8 mouse cellular contexts compared by ENCODE assay signal in genomic region chr16:42914457-42915085, GRCm38 (mm10). TPM values are rescaled to one million over a fixed set of nuclear protein-coding genes. Genes with fewer than 3 reads are reported as not detected.
DNase-seq lines count a peak whose midpoint lies in the region; ATAC-seq and TF ChIP-seq lines count a peak whose summit lies in the region.

No protein-coding gene starts in this region.

- no peak for TF ChIP-seq EP300 in ES-Bruce4 (IDR thresholded peaks at IDR 0.05; ENCODE audit: insufficient read depth, low read depth, low read length)

- ATAC-seq in forebrain, postnatal 0 days = peak; percentile 91
- peak; percentile 92 for ATAC-seq in midbrain, embryonic 16.5 days

- no peak overlapping the region for H3K9ac ChIP-seq in ES-Bruce4 (ENCODE audit: low read depth, poor library complexity, severe bottlenecking)
- H3K9ac ChIP-seq in forebrain, postnatal 0 days = no peak overlapping the region
- no peak overlapping the region for H3K9ac ChIP-seq in midbrain, embryonic 16.5 days (ENCODE audit: low read depth, low read length)

- no peaks in the 10 kb centered on the region for H3K9me3 ChIP-seq in ES-Bruce4 (replicated peaks; ENCODE audit: control insufficient read depth, insufficient read depth, low read length, poor library complexity, severe bottlenecking)
- no peaks in the 10 kb centered on the region for H3K9me3 ChIP-seq in forebrain, postnatal 0 days (ENCODE audit: low read length)
- H3K9me3 ChIP-seq in midbrain, embryonic 16.5 days (replicated peaks; ENCODE audit: control insufficient read depth, low read length, poor library complexity, severe bottlenecking) = no peaks in the 10 kb centered on the region

- no peak overlapping the region for H3K4me3 ChIP-seq in ES-Bruce4 (ENCODE audit: low read depth, low read length)
- H3K4me3 ChIP-seq in forebrain, postnatal 0 days (ENCODE audit: low read depth, low read length) = no peak overlapping the region
- H3K4me3 ChIP-seq in kidney, adult 2 months (ENCODE audit: insufficient read depth, low read depth, low read length) = no peak overlapping the region
- no peak overlapping the region for H3K4me3 ChIP-seq in midbrain, embryonic 16.5 days (ENCODE audit: low read depth, low read length)

- H3K27ac ChIP-seq in ES-Bruce4 (ENCODE audit: insufficient read depth, low read length) = no peak overlapping the region
- H3K27ac ChIP-seq in forebrain, postnatal 0 days (ENCODE audit: low read depth, low read length) = 0 out of 2 replicates have a peak overlapping the region, but pooled peaks have one; percentile 1
- no peak overlapping the region for H3K27ac ChIP-seq in kidney, adult 2 months (ENCODE audit: insufficient read depth, low read depth, low read length)
- no peak overlapping the region for H3K27ac ChIP-seq in midbrain, embryonic 16.5 days (ENCODE audit: low read length)

- peak; percentile 10 for TF ChIP-seq CTCF in ES-Bruce4 (IDR thresholded peaks at IDR 0.05; ENCODE audit: low read depth, low read length)
- TF ChIP-seq CTCF in forebrain, postnatal 0 days (IDR thresholded peaks at IDR 0.05; ENCODE audit: low read depth) = peak; percentile 63
- peak; percentile 53 for TF ChIP-seq CTCF in kidney, adult 2 months (conservative IDR thresholded peaks at IDR 0.05; ENCODE audit: insufficient read depth, insufficient read length, low read depth, low read length)

- H3K36me3 ChIP-seq in ES-Bruce4 (ENCODE audit: control insufficient read depth, insufficient read depth, low read length, poor library complexity, severe bottlenecking) = no peaks in the 10 kb centered on the region
- no peaks in the 10 kb centered on the region for H3K36me3 ChIP-seq in forebrain, postnatal 0 days (ENCODE audit: insufficient read depth)
- H3K36me3 ChIP-seq in kidney, adult 2 months (ENCODE audit: control insufficient read depth, insufficient read depth, low read length) = no peaks in the 10 kb centered on the region
- no peaks in the 10 kb centered on the region for H3K36me3 ChIP-seq in midbrain, embryonic 16.5 days (ENCODE audit: control insufficient read depth, insufficient read depth, low read length)

- 28% methylated on average over 8 of the region's 8 CpGs for WGBS in forebrain, postnatal 0 days
- 41% methylated on average over 8 of the region's 8 CpGs for WGBS in kidney, adult 2 months
- 38% methylated on average over 8 of the region's 8 CpGs for WGBS in midbrain, embryonic 16.5 days

- H3K27me3 ChIP-seq in ES-Bruce4 (ENCODE audit: control insufficient read depth, insufficient read depth, low read length, poor library complexity, severe bottlenecking) = no peaks in the 10 kb centered on the region
- no peaks in the 10 kb centered on the region for H3K27me3 ChIP-seq in forebrain, postnatal 0 days (ENCODE audit: insufficient read depth, low read length)
- H3K27me3 ChIP-seq in kidney, adult 2 months (replicated peaks; ENCODE audit: control insufficient read depth, insufficient read depth, low read length) = no peaks in the 10 kb centered on the region
- H3K27me3 ChIP-seq in midbrain, embryonic 16.5 days (ENCODE audit: control insufficient read depth, insufficient read depth, low read depth, low read length) = no peaks in the 10 kb centered on the region

- intact Hi-C loops in left cerebral cortex, postnatal 4 days (cut with DNase I) = loop anchor here (10.0 kb wide), 1 partner anchor 740 kb away; no protein-coding TSS in a partner anchor

- peak; percentile 71 for DNase-seq in A20 (ENCODE audit: low read depth, low spot score)
- peak; percentile 8 for DNase-seq in c-Kit-positive CD71-positive TER-119-positive erythroid progenitor cells, embryonic 14.5 days (ENCODE audit: low spot score)
- peak; percentile 74 for DNase-seq in forebrain, postnatal 0 days
- DNase-seq in kidney, adult 2 months = peak; percentile 72
- DNase-seq in left cerebral cortex, postnatal 4 days = peak; percentile 66
- DNase-seq in thymus, postnatal 36 days = peak; percentile 27 to 43

- TF ChIP-seq POLR2A in ES-Bruce4 (IDR thresholded peaks at IDR 0.05; ENCODE audit: insufficient read depth, low read length) = no peak
- no peak for TF ChIP-seq POLR2A in kidney, adult 2 months (IDR thresholded peaks at IDR 0.05; ENCODE audit: low read depth, low read length)

- no peaks in the 10 kb centered on the region for H3K4me1 ChIP-seq in ES-Bruce4 (ENCODE audit: control insufficient read depth, insufficient read depth, low read length)
- H3K4me1 ChIP-seq in forebrain, postnatal 0 days (ENCODE audit: insufficient read depth) = 0 out of 2 replicates have a peak, but pooled peaks cover 2% of the 10 kb centered on the region
- H3K4me1 ChIP-seq in kidney, adult 2 months (ENCODE audit: control insufficient read depth, insufficient read depth, low read length) = peaks cover 23% of the 10 kb centered on the region
- peaks cover 3% of the 10 kb centered on the region; the same call in 1 of the 2 replicates for H3K4me1 ChIP-seq in midbrain, embryonic 16.5 days (ENCODE audit: control insufficient read depth, insufficient read depth, low read length)

- no peak overlapping the region for H3K4me2 ChIP-seq in forebrain, postnatal 0 days (ENCODE audit: low read depth)
- no peak overlapping the region for H3K4me2 ChIP-seq in midbrain, embryonic 16.5 days (ENCODE audit: low read length)

RNA-seq across cellular contexts. Expression of gene Zbtb20, which starts 38.9 kb away (rescaled TPM):
- 7.9 and 9.9 TPM in 2 replicates for polyA plus RNA-seq in ES-Bruce4 (2011; ENCODE audit: insufficient read depth, insufficient read length, low read depth, missing spikeins)
- 38.5 and 63.4 TPM in 2 replicates for total RNA-seq in forebrain, postnatal 0 days (2014; rRNA removed)
- polyA plus RNA-seq in forebrain, postnatal 0 days (2015; fragmentation: Nextera tagmentation; extraction: Ambion mirVana) = 29.1 and 90.9 TPM in 2 replicates
- 25.1 and 27.1 TPM in 2 replicates for polyA plus RNA-seq in kidney, adult 2 months (2012; rRNA removed)
- 10 to 100 TPM; 93.5 to 99.9 TPM for total RNA-seq in left cerebral cortex, postnatal 4 days (2021)
- 60.7 and 66.9 TPM in 2 replicates for polyA plus RNA-seq in midbrain, embryonic 16.5 days (2015; fragmentation: Nextera tagmentation; extraction: Ambion mirVana)

Comparison
In these comparisons a context has a peak if more than half of its experiments do, and no peak if none do; other contexts are left out.
1. DNase-seq: peak in every context shown above with its lines; median percentile 74 in forebrain, postnatal 0 days; 72 in kidney, adult 2 months; 71 in A20; 66 in left cerebral cortex, postnatal 4 days; 35 in thymus, postnatal 36 days; 8 in c-Kit-positive CD71-positive TER-119-positive erythroid progenitor cells, embryonic 14.5 days.
2. CTCF ChIP-seq: peak in every context shown above with its lines; median percentile 63 in forebrain, postnatal 0 days; 53 in kidney, adult 2 months; 10 in ES-Bruce4.